In the genomic region with DNA sequence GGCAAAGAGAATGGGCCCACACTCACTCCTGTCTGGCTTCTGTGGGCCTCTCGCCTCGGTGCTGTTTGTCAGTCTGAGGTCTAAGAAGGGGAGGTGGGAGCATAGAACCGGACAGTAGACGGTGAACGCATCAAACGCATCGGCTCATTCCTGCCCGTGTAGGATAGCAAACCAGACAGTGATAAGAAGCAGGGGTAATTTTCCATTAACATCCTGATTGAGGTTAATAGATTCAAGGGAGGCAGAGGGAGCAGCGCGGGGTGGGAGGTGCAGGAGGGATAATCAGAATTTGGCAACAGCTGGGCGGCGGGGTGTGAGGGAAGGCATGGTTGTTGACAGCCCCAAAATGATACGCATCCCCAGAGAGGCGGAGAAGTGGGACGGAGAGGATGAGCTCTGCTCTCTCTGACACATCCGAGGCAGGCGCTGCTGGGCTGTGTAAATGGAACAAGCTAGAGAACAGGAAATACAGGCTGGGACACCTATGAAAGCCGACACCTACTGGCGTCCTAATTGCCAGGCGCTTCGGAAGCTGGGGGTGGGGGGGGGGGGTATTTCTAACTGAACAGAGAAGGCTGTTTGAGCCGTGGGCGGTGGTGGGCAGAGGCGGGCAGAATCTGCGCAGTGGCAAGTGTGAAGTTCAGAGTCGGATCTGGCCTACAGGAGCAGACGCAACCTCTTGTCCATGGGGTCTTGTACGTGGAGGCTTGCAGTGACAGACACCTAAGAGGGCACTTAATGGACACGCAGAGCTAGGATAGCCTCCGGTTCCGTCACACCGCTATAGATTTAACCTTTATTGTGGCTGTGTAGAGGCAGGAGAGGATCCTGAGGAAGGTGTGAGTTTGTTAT, we compare ENCODE assay signal across 8 mouse cellular contexts. TPM values are rescaled to one million over a fixed set of nuclear protein-coding genes. Genes with fewer than 3 reads are reported as not detected.
DNase-seq lines count a peak whose midpoint lies in the region; ATAC-seq lines count a peak whose summit lies in the region.

No protein-coding gene starts in this region.

- H3K27me3 ChIP-seq in heart, embryonic 10.5 days (ENCODE audit: insufficient read depth, poor library complexity, severe bottlenecking), result peaks cover 12% of the 10 kb centered on the region
- H3K27me3 ChIP-seq in hindbrain, embryonic 12.5 days, result peaks cover 8% of the 10 kb centered on the region; the same call in 1 of the 2 replicates
- peaks cover 31% of the 10 kb centered on the region for H3K27me3 ChIP-seq in liver, embryonic 15.5 days
- H3K27me3 ChIP-seq in stomach, embryonic 16.5 days (ENCODE audit: control insufficient read depth, insufficient read depth, low read length), result no peaks in the 10 kb centered on the region

- 13% methylated on average over 32 of the region's 32 CpGs for WGBS in heart, embryonic 10.5 days
- 30% methylated on average over 32 of the region's 32 CpGs for WGBS in hindbrain, embryonic 12.5 days
- WGBS in liver, embryonic 15.5 days (ENCODE audit: insufficient replicate concordance), result 25% methylated on average over 32 of the region's 32 CpGs
- 19% methylated on average over 32 of the region's 32 CpGs for WGBS in stomach, embryonic 16.5 days

- ATAC-seq in hindbrain, embryonic 12.5 days (ENCODE audit: low FRiP score), result peak; percentile 73
- no peak for ATAC-seq in liver, embryonic 15.5 days (ENCODE audit: insufficient read depth)
- ATAC-seq in stomach, embryonic 16.5 days (ENCODE audit: insufficient read depth, low FRiP score), result peak; percentile 74

- H3K4me2 ChIP-seq in hindbrain, embryonic 12.5 days (replicated peaks), result peak overlapping the region; percentile 45
- H3K4me2 ChIP-seq in liver, embryonic 15.5 days, result peak overlapping the region; percentile 5; the same call in 1 of the 2 replicates
- H3K4me2 ChIP-seq in stomach, embryonic 16.5 days (ENCODE audit: low read depth, low read length), result peak overlapping the region; percentile 47

- H3K36me3 ChIP-seq in heart, embryonic 10.5 days, result no peaks in the 10 kb centered on the region
- no peaks in the 10 kb centered on the region for H3K36me3 ChIP-seq in hindbrain, embryonic 12.5 days
- no peaks in the 10 kb centered on the region for H3K36me3 ChIP-seq in liver, embryonic 15.5 days (replicated peaks)
- H3K36me3 ChIP-seq in stomach, embryonic 16.5 days (ENCODE audit: control insufficient read depth, insufficient read depth, low read length), result no peaks in the 10 kb centered on the region

- peaks cover 2% of the 10 kb centered on the region; the same call in 1 of the 2 replicates for H3K9me3 ChIP-seq in heart, embryonic 10.5 days
- peaks cover 7% of the 10 kb centered on the region for H3K9me3 ChIP-seq in hindbrain, embryonic 12.5 days (replicated peaks)
- H3K9me3 ChIP-seq in liver, embryonic 15.5 days (replicated peaks), result no peaks in the 10 kb centered on the region
- no peaks in the 10 kb centered on the region for H3K9me3 ChIP-seq in stomach, embryonic 16.5 days (replicated peaks; ENCODE audit: control insufficient read depth, low read length)

- H3K27ac ChIP-seq in heart, embryonic 10.5 days, result 0 out of 2 replicates have a peak overlapping the region, but pooled peaks have one; percentile 29
- H3K27ac ChIP-seq in hindbrain, embryonic 12.5 days, result no peak overlapping the region
- H3K27ac ChIP-seq in liver, embryonic 15.5 days (replicated peaks), result no peak overlapping the region
- H3K27ac ChIP-seq in stomach, embryonic 16.5 days (ENCODE audit: low read length), result peak overlapping the region; percentile 18; the same call in 1 of the 2 replicates

- peaks cover 14% of the 10 kb centered on the region for H3K4me1 ChIP-seq in heart, embryonic 10.5 days
- peaks cover 12% of the 10 kb centered on the region for H3K4me1 ChIP-seq in hindbrain, embryonic 12.5 days
- H3K4me1 ChIP-seq in liver, embryonic 15.5 days (replicated peaks), result 0 out of 2 replicates have a peak, but pooled peaks cover 4% of the 10 kb centered on the region
- peaks cover 7% of the 10 kb centered on the region for H3K4me1 ChIP-seq in stomach, embryonic 16.5 days (ENCODE audit: control insufficient read depth, insufficient read depth, low read length)

- peak overlapping the region; percentile 50 for H3K4me3 ChIP-seq in heart, embryonic 10.5 days
- H3K4me3 ChIP-seq in hindbrain, embryonic 12.5 days, result peak overlapping the region; percentile 11; the same call in 1 of the 2 replicates
- no peak overlapping the region for H3K4me3 ChIP-seq in liver, embryonic 15.5 days (replicated peaks)
- H3K4me3 ChIP-seq in stomach, embryonic 16.5 days (replicated peaks; ENCODE audit: low read length), result peak overlapping the region; percentile 18; the same call in 1 of the 2 replicates

- H3K9ac ChIP-seq in hindbrain, embryonic 12.5 days, result 0 out of 2 replicates have a peak overlapping the region, but pooled peaks have one; percentile 3
- H3K9ac ChIP-seq in liver, embryonic 15.5 days, result no peak overlapping the region
- H3K9ac ChIP-seq in stomach, embryonic 16.5 days (ENCODE audit: low read length), result peak overlapping the region; percentile 55

- no peak for DNase-seq in heart, embryonic 10.5 days (ENCODE audit: low spot score)
- no peak for DNase-seq in heart, adult 8-10 months (ENCODE audit: low spot score)
- peak; percentile 20 for DNase-seq in urinary bladder, postnatal 14 days (ENCODE audit: low spot score)
- DNase-seq in urinary bladder, postnatal 4 days (ENCODE audit: low spot score in 2 of 2), result no peak
- no peak for DNase-seq in cerebellum, adult 11 months

RNA-seq across cellular contexts. Expression of gene Nufip1, which starts 54.4 kb away (rescaled TPM):
- 13.5 and 16.6 TPM in 2 replicates for polyA plus RNA-seq in heart, embryonic 10.5 days (2016; fragmentation: Nextera tagmentation; extraction: Ambion mirVana)
- total RNA-seq in heart, adult 8-10 months (2022), result 1 to 10 TPM; 3.0 to 3.6 (median 3.2) TPM
- polyA plus RNA-seq in hindbrain, embryonic 12.5 days (2016; fragmentation: Nextera tagmentation; extraction: Ambion mirVana), result 15.3 and 16.0 TPM in 2 replicates
- polyA plus RNA-seq in liver, embryonic 15.5 days (2015; fragmentation: Nextera tagmentation; extraction: Ambion mirVana), result 4.9 and 5.3 TPM in 2 replicates
- 11.8 and 12.9 TPM in 2 replicates for polyA plus RNA-seq in stomach, embryonic 16.5 days (2015; fragmentation: Nextera tagmentation; extraction: Ambion mirVana)

RNA-seq across cellular contexts. Expression of gene Gpalpp1, which starts 54.6 kb away (rescaled TPM):
- polyA plus RNA-seq in heart, embryonic 10.5 days (2016; fragmentation: Nextera tagmentation; extraction: Ambion mirVana), result 13.1 and 13.3 TPM in 2 replicates
- total RNA-seq in heart, adult 8-10 months (2022), result 10 to 100 TPM in 3 of 4 experiments, 1 to 10 TPM in 1; 9.5 to 12.3 (median 10.4) TPM
- 18.5 and 18.8 TPM in 2 replicates for polyA plus RNA-seq in hindbrain, embryonic 12.5 days (2016; fragmentation: Nextera tagmentation; extraction: Ambion mirVana)
- 4.6 and 4.7 TPM in 2 replicates for polyA plus RNA-seq in liver, embryonic 15.5 days (2015; fragmentation: Nextera tagmentation; extraction: Ambion mirVana)
- 12.1 and 14.2 TPM in 2 replicates for polyA plus RNA-seq in stomach, embryonic 16.5 days (2015; fragmentation: Nextera tagmentation; extraction: Ambion mirVana)

Comparison
In these comparisons a context has a peak if more than half of its experiments do, and no peak if none do; other contexts are left out.
1. H3K27ac ChIP-seq: peak in heart, embryonic 10.5 days (single experiment) and stomach, embryonic 16.5 days (single experiment); none in hindbrain, embryonic 12.5 days (single experiment) and liver, embryonic 15.5 days (single experiment).
2. Peak in every context shown above with its lines, with median percentiles within 50 percentile points of each other: H3K4me2 ChIP-seq.